Mouse (Mus musculus) lung, postnatal 0 days (tissue): ENCODE measurements at regions not wholly inside any gene's neighbourhood (a gene's known extent, or its start where the extent isn't known, plus 50 kb on each side); places are given as distances from the start of the nearest gene placed in this dataset.
A peak's percentile ranks its signal among the peaks of the same experiment; 100 is the strongest.

Source experiments
- ATAC-seq: fragments of 200-750 bp; cut with Nextera tagmentation; 2 replicates; pipeline ENCODE4 v1.8.0; 2017; ENCODE audit warnings: moderate library complexity
- DNase-seq: peaks from one replicate; pipeline ENCODE4 v3.0.0-alpha.2; 2016; ENCODE audit warnings: low spot score
- H3K27ac ChIP-seq: fragments of 300-500 bp; sonication (generic); 2 replicates; pipeline ENCODE4 v1.5.1; 2014; ENCODE audit warnings: antibody characterized with exemption, mild to moderate bottlenecking, low read length, mixed read lengths
- H3K27me3 ChIP-seq: fragments of 300-500 bp; sonication (generic); replicated peaks from 2 replicates; pipeline ENCODE4 v1.6.1; 2014; ENCODE audit warnings: low read length, mixed read lengths; ENCODE audit not compliant: insufficient read depth
- H3K36me3 ChIP-seq: fragments of 300-500 bp; sonication (generic); 2 replicates; pipeline ENCODE4 v1.6.1; 2014; ENCODE audit warnings: low read length, mixed read lengths; ENCODE audit not compliant: insufficient read depth
- H3K4me1 ChIP-seq: fragments of 300-500 bp; sonication (generic); 2 replicates; pipeline ENCODE4 v1.6.1; 2014; ENCODE audit warnings: antibody characterized with exemption, low read depth, low read length, mixed read lengths; ENCODE audit not compliant: insufficient read depth
- H3K4me2 ChIP-seq: fragments of 300-500 bp; sonication (generic); replicated peaks from 2 replicates; pipeline ENCODE4 v1.6.1; 2014; ENCODE audit warnings: low read depth, mild to moderate bottlenecking, low read length, moderate library complexity, mixed read lengths
- H3K4me3 ChIP-seq: fragments of 300-500 bp; sonication (generic); 2 replicates; pipeline ENCODE4 v1.5.1; 2014; ENCODE audit warnings: low read depth, low read length
- H3K9ac ChIP-seq: fragments of 300-500 bp; sonication (generic); replicated peaks from 2 replicates; pipeline ENCODE4 v1.6.1; 2014; ENCODE audit warnings: low read depth, mild to moderate bottlenecking
- H3K9me3 ChIP-seq: fragments of 300-500 bp; sonication (generic); 2 replicates; pipeline ENCODE4 v1.6.1; 2016; ENCODE audit warnings: low read length, mixed read lengths
- CTCF ChIP-seq: IDR thresholded peaks from 2 replicates; pipeline ENCODE4 v1.5.1; 2016; ENCODE audit warnings: antibody characterized with exemption, mild to moderate bottlenecking
- EP300 ChIP-seq: IDR thresholded peaks from 2 replicates; pipeline ENCODE4 v1.6.1; 2016; ENCODE audit warnings: antibody characterized with exemption, mild to moderate bottlenecking, control low read depth
- WGBS: fragments of 180-500 bp; shearing (Covaris S2); extraction: QIAGEN DNeasy Blood & Tissue Kit; methylation state at CpG from one replicate; pipeline ENCODE4 v1.1.7; 2014; 5-methylcytosine and 5-hydroxymethylcytosine counted together

DNA sequence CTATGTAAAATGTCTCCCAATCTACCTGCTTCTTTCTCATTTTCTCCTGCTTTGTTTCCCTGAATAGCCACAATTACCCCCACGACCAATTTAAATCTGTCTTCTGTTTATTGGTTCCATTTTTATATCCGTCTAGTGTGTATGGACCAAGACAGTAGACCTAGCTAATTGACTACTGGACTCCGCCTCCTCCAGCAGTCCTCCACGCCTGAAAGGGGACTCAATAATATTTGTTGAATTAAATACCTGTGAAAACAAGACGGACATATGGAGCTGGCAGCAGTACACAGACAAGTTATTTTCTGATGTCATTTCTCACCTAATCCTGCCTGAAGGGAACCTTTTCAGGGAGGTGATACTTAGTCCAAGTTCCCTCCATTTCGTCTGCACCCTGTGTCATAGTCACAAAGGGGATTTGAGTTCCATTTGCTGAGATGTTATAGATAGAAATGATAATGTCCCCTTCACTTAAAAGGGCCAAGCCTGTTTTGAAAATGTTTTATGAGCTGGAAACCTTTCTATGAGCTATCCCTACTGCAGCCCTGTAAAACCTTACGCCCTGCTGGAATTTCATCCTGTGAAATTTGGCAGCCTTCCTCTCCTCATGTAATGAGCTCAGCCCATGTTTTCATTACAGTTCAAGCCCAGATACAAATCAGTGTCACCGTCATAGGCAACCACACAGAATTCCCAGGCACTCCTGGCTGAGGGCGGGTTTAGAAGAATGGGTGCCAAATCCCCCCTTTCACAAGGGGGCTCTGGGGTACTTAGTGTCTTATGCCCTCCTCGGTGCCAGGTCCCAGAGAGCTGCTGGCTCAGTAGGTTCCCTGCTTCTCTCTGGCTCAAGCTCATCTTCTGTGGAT is 391.1 kb upstream of the Id4 start:
- no peaks in the 10 kb centered on the region for H3K4me1 ChIP-seq
- no peak for ATAC-seq
- no peaks in the 10 kb centered on the region for H3K27me3 ChIP-seq
- H3K4me2 ChIP-seq = no peak overlapping the region
- no peak for TF ChIP-seq CTCF
- no peak for TF ChIP-seq EP300
- H3K4me3 ChIP-seq = no peak overlapping the region
- no peak overlapping the region for H3K9ac ChIP-seq
- no peak overlapping the region for H3K27ac ChIP-seq
- no peaks in the 10 kb centered on the region for H3K9me3 ChIP-seq
- no peaks in the 10 kb centered on the region for H3K36me3 ChIP-seq
- DNase-seq = peak; percentile 17
- 57% methylated on average over 10 of the region's 10 CpGs for WGBS

DNA sequence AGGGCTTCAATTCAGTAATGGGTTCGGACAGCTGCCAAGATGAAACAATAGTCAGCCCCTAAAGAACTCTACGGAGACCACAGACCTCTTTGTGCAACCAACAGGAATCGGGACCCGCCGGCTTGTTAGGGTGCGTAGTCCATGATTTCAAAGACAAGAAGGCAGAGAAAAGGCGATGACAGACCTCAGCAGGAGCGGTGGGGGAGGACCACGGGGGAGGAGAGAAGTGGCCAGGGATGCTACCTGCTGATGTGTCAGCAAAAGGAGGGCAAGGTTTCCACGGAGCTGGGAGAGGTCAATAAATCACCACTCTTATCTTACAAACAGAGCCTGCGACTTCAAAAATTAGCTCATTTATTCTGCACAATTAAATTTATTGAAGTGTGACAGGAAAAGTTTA is 388.4 kb upstream of the Id4 start:
- H3K4me1 ChIP-seq = no peaks in the 10 kb centered on the region
- TF ChIP-seq CTCF (no peak), EP300 (no peak)
- no peak for DNase-seq
- no peak overlapping the region for H3K27ac ChIP-seq
- 50% methylated on average over 11 of the region's 11 CpGs for WGBS
- H3K9me3 ChIP-seq = no peaks in the 10 kb centered on the region
- H3K4me3 ChIP-seq = no peak overlapping the region
- no peaks in the 10 kb centered on the region for H3K36me3 ChIP-seq
- no peak overlapping the region for H3K4me2 ChIP-seq
- no peak for ATAC-seq
- no peak overlapping the region for H3K9ac ChIP-seq
- no peaks in the 10 kb centered on the region for H3K27me3 ChIP-seq

DNA sequence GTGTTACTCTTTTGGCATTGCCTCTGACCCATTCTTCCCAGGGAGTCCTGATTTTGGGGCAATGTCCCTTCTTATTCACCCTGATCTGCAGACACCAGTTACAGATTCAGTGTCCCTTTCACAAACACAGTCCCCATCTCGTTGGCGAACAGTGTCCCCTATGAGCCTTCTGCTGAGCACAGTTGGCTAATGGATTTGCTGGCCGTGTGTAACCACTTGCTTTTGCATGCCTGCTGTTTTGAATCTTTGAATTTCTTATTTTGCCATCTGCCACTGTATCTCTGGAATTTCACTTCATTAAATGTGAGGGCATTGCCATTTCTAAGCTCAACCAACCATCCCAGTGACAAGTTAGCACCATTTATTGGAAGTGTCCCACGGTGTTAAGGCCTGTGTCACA is 368.5 kb upstream of the Id4 start:
- no peak for TF ChIP-seq EP300
- no peak for TF ChIP-seq CTCF
- Histone ChIP-seq H3K4me1 (no peaks in the 10 kb centered on the region), H3K4me2 (no peak overlapping the region), H3K27ac (no peak overlapping the region), H3K9ac (no peak overlapping the region), H3K36me3 (no peaks in the 10 kb centered on the region), H3K9me3 (no peaks in the 10 kb centered on the region), H3K4me3 (no peak overlapping the region), H3K27me3 (no peaks in the 10 kb centered on the region)
- DNase-seq = no peak
- 83% methylated on average over 4 of the region's 4 CpGs for WGBS
- no peak for ATAC-seq

DNA sequence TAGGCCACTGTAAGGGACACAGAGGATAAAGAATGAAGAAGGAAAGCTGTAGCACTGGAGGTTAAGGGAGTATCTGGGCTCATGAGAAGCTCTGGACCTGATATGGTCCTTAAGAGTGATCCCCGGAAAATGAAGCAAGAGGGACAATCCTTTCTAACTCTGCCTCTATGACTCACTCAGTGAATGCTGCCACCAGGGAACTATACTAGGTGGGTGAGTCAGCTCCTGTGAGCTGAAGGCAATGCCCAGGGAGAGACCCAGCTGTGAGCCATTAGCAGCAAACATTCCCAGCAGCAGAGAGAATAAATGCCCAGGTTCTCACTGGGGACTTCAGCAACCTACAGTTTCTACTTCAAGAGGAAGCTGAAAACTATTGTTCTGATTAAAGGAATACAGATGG is 366.7 kb upstream of the Id4 start:
- Histone ChIP-seq H3K27ac (no peak overlapping the region), H3K36me3 (no peaks in the 10 kb centered on the region), H3K4me3 (no peak overlapping the region), H3K4me1 (no peaks in the 10 kb centered on the region), H3K4me2 (no peak overlapping the region), H3K9me3 (no peaks in the 10 kb centered on the region), H3K9ac (no peak overlapping the region), H3K27me3 (no peaks in the 10 kb centered on the region)
- TF ChIP-seq CTCF (no peak), EP300 (no peak)
- DNase-seq = no peak
- ATAC-seq = no peak
- WGBS = 73% methylated on average over 1 of the region's 1 CpGs

DNA sequence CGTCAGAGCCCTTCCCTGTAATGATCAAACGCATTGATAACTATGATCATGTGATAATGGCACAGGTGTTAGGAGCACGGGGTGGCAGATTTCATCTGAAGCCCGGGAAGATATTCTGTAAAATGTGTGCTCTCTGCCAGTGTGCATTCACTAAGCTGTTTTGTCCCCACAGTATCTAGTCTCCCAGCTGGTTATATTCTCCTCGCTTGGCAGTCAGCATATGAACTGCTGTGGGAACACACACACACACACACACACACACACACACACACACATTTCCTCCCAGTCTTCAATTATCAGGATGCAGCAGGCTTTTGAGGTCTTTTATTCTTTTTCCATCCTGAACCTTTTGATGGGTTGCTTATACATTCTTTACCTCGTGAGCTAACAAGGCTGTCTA is 365.8 kb upstream of the Id4 start:
- Histone ChIP-seq H3K9me3 (no peaks in the 10 kb centered on the region), H3K4me1 (no peaks in the 10 kb centered on the region), H3K4me3 (no peak overlapping the region), H3K36me3 (no peaks in the 10 kb centered on the region), H3K27ac (no peak overlapping the region), H3K4me2 (no peak overlapping the region), H3K9ac (no peak overlapping the region), H3K27me3 (no peaks in the 10 kb centered on the region)
- no peak for TF ChIP-seq CTCF
- TF ChIP-seq EP300 = no peak
- 70% methylated on average over 6 of the region's 6 CpGs for WGBS
- DNase-seq = no peak
- no peak for ATAC-seq

DNA sequence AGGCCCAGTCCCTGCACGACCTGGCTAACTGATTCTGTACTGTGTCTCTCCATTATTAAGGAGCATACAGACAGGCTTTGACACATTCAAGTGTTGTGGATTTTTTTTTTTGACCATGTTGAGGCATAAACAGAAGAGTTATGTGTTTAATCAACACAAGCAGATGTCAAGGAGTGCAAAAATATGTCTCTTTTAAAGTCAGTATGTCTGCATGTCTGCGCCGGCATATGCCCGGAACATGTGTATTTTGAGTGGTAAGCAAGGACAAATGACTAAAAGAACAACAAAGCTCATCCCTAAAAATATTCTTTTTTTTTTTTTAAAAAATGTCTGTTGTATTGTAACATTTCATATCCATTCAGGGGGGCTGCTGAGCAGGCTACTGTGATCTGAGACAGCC is 364.4 kb upstream of the Id4 start:
- H3K27me3 ChIP-seq = no peaks in the 10 kb centered on the region
- no peak overlapping the region for H3K4me2 ChIP-seq
- DNase-seq (no peak), ATAC-seq (no peak)
- no peak overlapping the region for H3K9ac ChIP-seq
- 81% methylated on average over 4 of the region's 4 CpGs for WGBS
- H3K4me1 ChIP-seq = no peaks in the 10 kb centered on the region
- no peak overlapping the region for H3K27ac ChIP-seq
- no peaks in the 10 kb centered on the region for H3K36me3 ChIP-seq
- no peaks in the 10 kb centered on the region for H3K9me3 ChIP-seq
- H3K4me3 ChIP-seq = no peak overlapping the region
- no peak for TF ChIP-seq EP300
- no peak for TF ChIP-seq CTCF
